Mouse (Mus musculus) heart, embryonic 16.5 days (tissue): Measurements from ENCODE around the gene Gm1043. TPM values are rescaled to one million over a fixed set of nuclear protein-coding genes. Genes with fewer than 3 reads are reported as not detected.

Experiments used
- ATAC-seq: fragments of 200-750 bp; cut with Nextera tagmentation; replicated peaks from 2 replicates; pipeline ENCODE4 v1.8.0; 2017; ENCODE audit warnings: moderate number of reproducible peaks; ENCODE audit not compliant: insufficient read depth, low FRiP score; ENCODE audit errors: extremely low read depth
- H3K27ac ChIP-seq: fragments of 300-500 bp; sonication (generic); 2 replicates; pipeline ENCODE4 v1.5.1; 2014; ENCODE audit warnings: mild to moderate bottlenecking, low read length, control low read depth, moderate library complexity
- H3K27me3 ChIP-seq: fragments of 300-500 bp; sonication (generic); 2 replicates; pipeline ENCODE4 v1.6.1; 2014; ENCODE audit warnings: low read length, mixed read lengths; ENCODE audit not compliant: control insufficient read depth, insufficient read depth
- H3K36me3 ChIP-seq: fragments of 300-500 bp; sonication (generic); 2 replicates; pipeline ENCODE4 v1.6.1; 2014; ENCODE audit not compliant: control insufficient read depth, insufficient read depth
- H3K4me1 ChIP-seq: fragments of 300-500 bp; sonication (generic); 2 replicates; pipeline ENCODE4 v1.6.1; 2014; ENCODE audit warnings: low read length, mixed read lengths; ENCODE audit not compliant: control insufficient read depth, insufficient read depth
- H3K4me2 ChIP-seq: fragments of 300-500 bp; sonication (generic); 2 replicates; pipeline ENCODE4 v1.6.1; 2014; ENCODE audit warnings: low read depth, mild to moderate bottlenecking, control low read depth, low read length
- H3K4me3 ChIP-seq: fragments of 300-500 bp; sonication (generic); 2 replicates; pipeline ENCODE4 v1.5.1; 2014; ENCODE audit warnings: mild to moderate bottlenecking, control low read depth, low read length
- H3K9ac ChIP-seq: fragments of 300-500 bp; sonication (generic); 2 replicates; pipeline ENCODE4 v1.6.1; 2014; ENCODE audit warnings: low read length, control low read depth
- H3K9me3 ChIP-seq: fragments of 300-500 bp; sonication (generic); replicated peaks from 2 replicates; pipeline ENCODE4 v1.6.1; 2016; ENCODE audit warnings: low read length; ENCODE audit not compliant: control insufficient read depth
- WGBS: fragments of 180-500 bp; shearing (Covaris S2); extraction: QIAGEN DNeasy Blood & Tissue Kit; methylation state at CpG from one replicate; pipeline ENCODE4 v1.1.7; 2014; 5-methylcytosine and 5-hydroxymethylcytosine counted together
- polyA plus RNA-seq: library from polyadenylated mRNA; unstranded; fragments of >200 nt; fragmentation: Nextera tagmentation; extraction: Ambion mirVana; gene quantifications from 2 replicates; pipeline ENCODE4 v1.2.1, GENCODE M21; 2015

Gene Gm1043
- polyA plus RNA-seq, 1 experiment from 2014 or later, result not detected

DNA sequence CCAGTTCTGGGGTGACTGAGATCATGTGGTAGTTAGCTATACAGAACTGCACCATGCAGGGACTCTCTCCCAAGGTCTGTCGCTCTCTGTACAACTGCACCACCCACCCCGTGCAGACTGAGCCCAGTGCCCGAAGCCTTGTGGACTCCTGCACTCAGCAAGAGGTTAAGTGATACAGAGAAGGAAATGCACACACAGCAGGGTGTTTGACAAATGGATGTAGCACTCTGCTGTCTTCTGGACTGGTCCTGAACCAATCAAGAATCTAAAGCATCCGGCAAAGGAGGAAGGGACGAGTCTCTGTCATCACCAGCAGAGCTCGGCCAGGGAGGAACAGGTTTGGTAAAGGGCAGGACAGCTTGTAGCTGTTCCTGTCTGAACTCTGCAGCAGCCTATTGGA is 12.4 kb downstream of the Gm1043 start:
- no peak overlapping the region for H3K9ac ChIP-seq
- WGBS, result 40% methylated on average over 6 of the region's 6 CpGs
- no peak overlapping the region for H3K4me3 ChIP-seq
- peaks cover 11% of the 10 kb centered on the region for H3K27me3 ChIP-seq
- no peaks in the 10 kb centered on the region for H3K9me3 ChIP-seq
- no peak overlapping the region for H3K4me2 ChIP-seq
- H3K4me1 ChIP-seq, result no peaks in the 10 kb centered on the region
- no peak overlapping the region for H3K27ac ChIP-seq
- no peaks in the 10 kb centered on the region for H3K36me3 ChIP-seq
- ATAC-seq, result no peak

DNA sequence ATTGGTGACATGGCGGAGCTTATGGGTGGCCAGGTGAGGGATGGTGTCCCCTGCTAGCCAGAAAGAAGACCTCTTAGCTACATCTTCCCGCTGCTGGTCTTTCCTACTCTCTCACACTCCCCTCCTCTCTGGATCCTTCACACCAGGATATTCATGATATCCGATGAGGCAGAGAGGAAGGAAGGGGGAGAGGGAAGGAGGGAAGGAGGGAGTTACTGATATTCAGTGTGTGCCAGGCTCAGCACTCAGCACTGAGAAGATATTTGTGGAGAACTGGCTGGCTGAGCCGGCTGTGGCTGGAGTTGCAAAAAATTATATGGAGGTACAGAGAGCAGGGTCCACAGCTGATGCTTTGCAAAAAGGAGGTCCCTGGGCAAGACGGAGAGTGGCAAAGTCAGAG is 15.6 kb downstream of the Gm1043 start:
- no peak overlapping the region for H3K4me2 ChIP-seq
- peaks cover 3% of the 10 kb centered on the region; the same call in 1 of the 2 replicates for H3K27me3 ChIP-seq
- WGBS, result 37% methylated on average over 5 of the region's 5 CpGs
- H3K9ac ChIP-seq, result no peak overlapping the region
- no peak overlapping the region for H3K4me3 ChIP-seq
- H3K4me1 ChIP-seq, result no peaks in the 10 kb centered on the region
- no peaks in the 10 kb centered on the region for H3K9me3 ChIP-seq
- H3K36me3 ChIP-seq, result no peaks in the 10 kb centered on the region
- H3K27ac ChIP-seq, result no peak overlapping the region
- no peak for ATAC-seq

DNA sequence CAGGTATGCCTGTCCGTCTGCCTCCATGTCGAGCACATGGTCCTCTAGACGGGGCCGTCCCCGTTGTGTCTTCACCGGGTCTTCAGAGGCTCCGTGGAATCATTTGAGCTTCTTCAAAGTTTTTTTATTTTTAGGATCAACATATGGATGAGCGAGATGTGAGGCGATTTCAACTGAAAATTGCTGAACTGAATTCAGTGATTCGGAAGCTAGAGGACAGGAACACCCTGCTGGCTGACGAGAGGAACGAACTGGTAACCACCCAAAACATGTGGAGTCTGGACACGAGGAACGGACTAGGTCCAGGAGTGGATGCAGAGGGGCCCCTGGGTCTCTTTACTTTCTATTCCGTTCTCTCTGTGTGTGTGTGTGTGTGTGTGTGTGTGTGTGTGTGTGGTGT is 16.5 kb downstream of the Gm1043 start:
- H3K27me3 ChIP-seq, result peaks cover 3% of the 10 kb centered on the region; the same call in 1 of the 2 replicates
- WGBS, result 67% methylated on average over 15 of the region's 15 CpGs
- H3K4me1 ChIP-seq, result no peaks in the 10 kb centered on the region
- H3K36me3 ChIP-seq, result no peaks in the 10 kb centered on the region
- H3K4me2 ChIP-seq, result no peak overlapping the region
- ATAC-seq, result no peak
- no peak overlapping the region for H3K4me3 ChIP-seq
- H3K9me3 ChIP-seq, result no peaks in the 10 kb centered on the region
- H3K9ac ChIP-seq, result no peak overlapping the region
- H3K27ac ChIP-seq, result no peak overlapping the region

DNA sequence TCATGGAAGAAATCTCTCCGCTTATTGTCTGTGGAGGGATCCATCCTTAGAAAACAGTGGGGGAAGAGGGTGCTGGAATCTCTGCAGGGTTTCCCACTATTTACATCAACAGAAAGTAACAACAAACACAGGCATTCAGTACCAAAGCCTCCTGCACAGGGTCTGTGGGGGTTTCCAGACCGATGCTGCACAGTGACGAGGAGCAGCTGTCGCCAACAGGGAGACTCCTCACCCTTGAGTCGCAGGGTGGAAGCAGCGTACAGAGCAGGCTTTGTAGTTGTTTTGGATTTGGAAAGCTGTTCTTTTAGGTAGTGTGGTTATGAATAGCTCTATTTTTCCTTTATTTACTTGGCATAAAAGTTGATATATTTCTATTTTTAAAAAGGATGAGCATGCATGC is 16.9 kb downstream of the Gm1043 start:
- H3K4me1 ChIP-seq, result no peaks in the 10 kb centered on the region
- H3K9me3 ChIP-seq, result no peaks in the 10 kb centered on the region
- ATAC-seq, result no peak
- H3K27ac ChIP-seq, result no peak overlapping the region
- H3K27me3 ChIP-seq, result peaks cover 3% of the 10 kb centered on the region; the same call in 1 of the 2 replicates
- WGBS, result 45% methylated on average over 6 of the region's 6 CpGs
- H3K36me3 ChIP-seq, result no peaks in the 10 kb centered on the region
- no peak overlapping the region for H3K4me2 ChIP-seq
- H3K9ac ChIP-seq, result no peak overlapping the region
- no peak overlapping the region for H3K4me3 ChIP-seq

DNA sequence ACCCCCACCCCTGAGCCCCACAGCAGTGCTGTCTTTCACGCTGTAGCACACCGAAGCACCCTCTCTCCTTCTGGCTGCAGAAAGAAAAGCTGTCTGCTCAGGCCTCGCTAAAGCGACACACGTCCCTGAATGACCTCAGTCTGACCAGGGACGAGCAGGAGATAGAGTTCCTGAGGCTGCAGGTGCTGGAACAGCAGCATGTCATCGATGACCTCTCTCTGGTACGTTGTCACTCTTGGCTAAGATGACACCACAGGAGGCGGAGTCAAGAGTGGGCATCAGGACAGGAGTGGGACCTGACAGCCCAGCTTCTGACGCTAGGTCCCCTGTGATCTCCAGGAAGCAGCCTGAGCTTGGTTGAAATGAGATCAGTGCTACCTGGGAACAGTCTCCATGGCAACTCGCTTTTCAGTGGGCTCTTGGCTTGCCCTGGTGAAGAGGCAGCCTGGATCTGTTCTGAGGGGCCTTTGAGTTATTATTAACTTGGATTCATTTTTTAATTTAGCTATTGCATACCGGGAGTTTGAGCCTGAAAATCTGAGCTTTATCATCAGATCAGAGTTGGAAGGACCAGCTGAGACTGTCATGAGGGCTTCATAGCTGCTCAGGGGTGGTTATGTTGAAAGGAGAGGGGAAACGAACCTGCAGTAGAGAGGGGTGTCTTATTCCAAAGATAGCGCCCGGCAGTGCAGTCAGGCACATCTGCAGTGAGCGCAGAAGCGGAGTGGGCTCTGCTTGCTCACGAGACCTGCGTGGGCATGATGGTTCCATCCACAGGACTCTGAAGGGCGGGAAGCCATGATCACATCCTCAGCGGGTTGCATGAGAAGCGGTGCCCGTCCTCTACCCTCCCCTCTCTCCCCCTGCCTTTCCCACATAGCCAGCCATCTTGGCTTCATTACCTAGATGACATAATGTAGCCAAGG is 20.6 kb downstream of the Gm1043 start:
- Histone ChIP-seq H3K4me1 (no peaks in the 10 kb centered on the region), H3K27me3 (peaks cover 3% of the 10 kb centered on the region; the same call in 1 of the 2 replicates), H3K4me3 (no peak overlapping the region), H3K27ac (no peak overlapping the region), H3K9ac (no peak overlapping the region), H3K36me3 (no peaks in the 10 kb centered on the region), H3K9me3 (no peaks in the 10 kb centered on the region), H3K4me2 (no peak overlapping the region)
- WGBS, result 69% methylated on average over 23 of the region's 23 CpGs
- ATAC-seq, result no peak

DNA sequence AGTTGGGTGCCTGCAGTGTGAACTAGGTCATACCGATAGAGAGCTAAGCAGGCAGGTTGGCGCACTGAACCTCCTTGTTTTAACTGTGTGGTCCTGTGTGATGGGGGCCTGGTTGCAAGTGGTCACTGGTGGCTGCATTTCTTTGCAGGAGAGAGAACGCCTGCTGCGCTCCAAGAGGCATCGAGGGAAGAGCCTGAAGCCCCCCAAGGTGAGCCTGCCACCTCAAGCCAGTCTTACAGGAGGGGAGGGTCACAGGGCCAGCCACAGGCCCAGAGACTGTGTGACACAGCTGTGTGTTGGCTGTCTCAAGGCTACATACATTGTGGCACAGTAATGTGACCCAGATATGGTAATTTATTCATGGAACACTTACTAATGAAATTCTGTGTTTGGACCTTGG is 21.9 kb downstream of the Gm1043 start:
- no peak for ATAC-seq
- no peaks in the 10 kb centered on the region for H3K9me3 ChIP-seq
- no peaks in the 10 kb centered on the region for H3K4me1 ChIP-seq
- no peaks in the 10 kb centered on the region for H3K36me3 ChIP-seq
- peaks cover 2% of the 10 kb centered on the region; the same call in 1 of the 2 replicates for H3K27me3 ChIP-seq
- H3K9ac ChIP-seq, result no peak overlapping the region
- no peak overlapping the region for H3K4me3 ChIP-seq
- no peak overlapping the region for H3K27ac ChIP-seq
- H3K4me2 ChIP-seq, result no peak overlapping the region
- 68% methylated on average over 5 of the region's 5 CpGs for WGBS

DNA sequence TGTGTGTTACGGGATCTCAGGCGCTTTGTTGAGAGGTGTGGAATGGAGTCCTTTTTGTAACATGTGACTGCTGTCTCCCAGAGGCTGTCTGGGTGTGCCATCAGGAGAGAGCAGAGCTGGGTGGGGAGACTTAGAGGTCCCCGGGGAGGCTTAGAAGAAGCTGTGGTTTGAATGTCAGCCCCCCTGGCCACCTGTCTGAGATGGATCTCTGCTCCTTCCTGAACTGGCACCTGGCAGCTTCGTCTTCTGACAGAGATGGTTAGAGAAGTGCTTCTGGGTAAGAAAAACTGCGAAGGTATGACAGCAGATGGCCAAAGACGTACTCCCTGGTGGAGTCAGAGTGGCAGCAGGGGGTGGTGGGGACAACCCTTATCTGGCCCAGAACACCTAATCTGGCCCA is 22.4 kb downstream of the Gm1043 start:
- no peaks in the 10 kb centered on the region for H3K36me3 ChIP-seq

DNA sequence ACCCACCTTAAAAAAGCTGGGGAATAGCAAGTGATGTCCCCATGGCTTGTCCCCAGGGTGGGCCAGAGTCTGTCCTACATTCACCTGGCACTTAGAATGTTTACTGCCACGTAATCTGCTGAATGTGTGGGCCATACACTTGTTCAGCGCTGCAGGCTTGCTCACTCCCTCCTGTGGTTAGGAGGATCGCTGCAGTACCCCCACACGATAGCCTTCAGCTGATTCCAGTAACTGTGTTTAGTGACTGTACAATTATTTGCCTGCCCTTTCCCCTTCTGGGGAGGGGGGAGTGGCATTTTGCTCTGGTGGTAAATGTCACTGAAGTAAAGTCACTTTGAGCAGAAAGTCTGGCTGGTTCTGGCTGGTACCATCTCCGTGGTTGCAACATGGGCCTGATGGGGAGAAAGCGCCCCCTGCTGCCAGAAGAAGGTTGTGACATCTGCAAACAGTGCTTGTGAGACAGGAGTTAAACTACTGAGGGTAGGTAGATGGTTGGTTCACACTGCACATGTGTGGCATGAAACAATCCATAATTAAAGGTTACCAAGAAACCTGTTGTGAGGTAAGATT is 24.2 kb downstream of the Gm1043 start:
- no peak overlapping the region for H3K4me2 ChIP-seq
- 40% methylated on average over 6 of the region's 6 CpGs for WGBS
- H3K27me3 ChIP-seq, result 0 out of 2 replicates have a peak, but pooled peaks cover 2% of the 10 kb centered on the region
- no peaks in the 10 kb centered on the region for H3K9me3 ChIP-seq
- H3K36me3 ChIP-seq, result no peaks in the 10 kb centered on the region
- H3K4me3 ChIP-seq, result no peak overlapping the region
- H3K9ac ChIP-seq, result no peak overlapping the region
- no peaks in the 10 kb centered on the region for H3K4me1 ChIP-seq
- ATAC-seq, result no peak
- H3K27ac ChIP-seq, result no peak overlapping the region

More for the DNA sequence above, 22.4 kb downstream of the Gm1043 start:
- no peak overlapping the region for H3K9ac ChIP-seq
- 0 out of 2 replicates have a peak, but pooled peaks cover 2% of the 10 kb centered on the region for H3K27me3 ChIP-seq
- no peak overlapping the region for H3K27ac ChIP-seq
- H3K4me2 ChIP-seq, result no peak overlapping the region
- H3K4me3 ChIP-seq, result no peak overlapping the region
- ATAC-seq, result no peak; the same call in 1 of the 2 replicates
- H3K4me1 ChIP-seq, result no peaks in the 10 kb centered on the region
- no peaks in the 10 kb centered on the region for H3K9me3 ChIP-seq
- WGBS, result 71% methylated on average over 6 of the region's 6 CpGs

DNA sequence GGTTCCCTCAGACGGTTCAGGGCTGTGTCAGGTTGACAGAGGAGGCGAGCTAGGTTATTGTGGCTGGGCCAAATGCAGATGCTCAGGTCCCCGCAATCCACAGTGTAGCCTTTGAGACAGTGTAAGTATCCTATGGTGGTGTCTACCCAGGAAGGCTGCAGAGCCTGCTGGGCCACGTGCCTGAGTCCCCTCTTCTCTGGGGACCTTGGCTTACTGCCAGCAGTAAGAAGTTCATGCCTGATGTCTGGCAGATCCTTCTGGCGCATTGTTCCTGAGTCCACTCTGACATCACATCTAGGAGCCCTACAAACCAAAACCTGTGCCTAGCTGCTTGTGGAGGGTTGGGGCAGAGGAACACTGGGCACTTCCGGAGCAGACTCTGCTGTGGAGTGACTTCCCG is 27.2 kb downstream of the Gm1043 start:
- WGBS, result 47% methylated on average over 7 of the region's 7 CpGs
- Histone ChIP-seq H3K27ac (no peak overlapping the region), H3K4me2 (no peak overlapping the region), H3K4me1 (no peaks in the 10 kb centered on the region), H3K4me3 (no peak overlapping the region), H3K9me3 (no peaks in the 10 kb centered on the region), H3K36me3 (no peaks in the 10 kb centered on the region), H3K27me3 (0 out of 2 replicates have a peak, but pooled peaks cover 2% of the 10 kb centered on the region), H3K9ac (no peak overlapping the region)
- ATAC-seq, result no peak
